Mouse (Mus musculus) MEL (cell line): ENCODE data around the gene Cblc.

Source experiments
- CTCF ChIP-seq, 3 experiments: IDR thresholded peaks in 2 of 3; conservative IDR thresholded peaks in 1 of 3; 2 replicates each; pipeline ENCODE4 v1.5.1; 2011 to 2012; ENCODE audit warnings: low read length in 3 of 3, low read depth in 2 of 3, mild to moderate bottlenecking in 2 of 3, improper control_type of control experiment in 1 of 3, inconsistent platforms in 1 of 3, mixed read lengths in 1 of 3, moderate library complexity in 1 of 3; ENCODE audit not compliant: control insufficient read depth in 1 of 3, insufficient read depth in 1 of 3, poor library complexity in 1 of 3, severe bottlenecking in 1 of 3
- EP300 ChIP-seq, 2 experiments: IDR thresholded peaks; 2 replicates each; pipeline ENCODE4 v1.6.1; 2011; ENCODE audit warnings: improper control_type of control experiment in 2 of 2, low read length in 2 of 2, low read depth in 1 of 2, mild to moderate bottlenecking in 1 of 2
- MAFK ChIP-seq: IDR thresholded peaks from 2 replicates; pipeline ENCODE4 v1.6.1; 2011; ENCODE audit warnings: low read depth, mild to moderate bottlenecking, low read length, improper control_type of control experiment, borderline replicate concordance
- MYB ChIP-seq: IDR thresholded peaks from 2 replicates; pipeline ENCODE4 v1.6.1; 2011; ENCODE audit warnings: mild to moderate bottlenecking, low read depth, low read length, improper control_type of control experiment
- POLR2A ChIP-seq, 2 experiments: IDR thresholded peaks; 2 replicates each; pipeline ENCODE4 v1.6.1; 2011 to 2012; ENCODE audit warnings: low read length in 2 of 2, mild to moderate bottlenecking in 2 of 2, control low read depth in 1 of 2, improper control_type of control experiment in 1 of 2, low read depth in 1 of 2, moderate library complexity in 1 of 2; ENCODE audit not compliant: control insufficient read depth in 1 of 2, insufficient read depth in 1 of 2, poor library complexity in 1 of 2
- POLR2AphosphoS2 ChIP-seq: IDR thresholded peaks from 2 replicates; pipeline ENCODE4 v1.6.1; 2011; ENCODE audit warnings: low read length, improper control_type of control experiment
- TAL1 ChIP-seq: IDR thresholded peaks from 2 replicates; pipeline ENCODE4 v1.6.1; 2012; ENCODE audit warnings: mild to moderate bottlenecking, inconsistent platforms, low read length, moderate library complexity, mixed read lengths
- USF1 ChIP-seq: IDR thresholded peaks from 2 replicates; pipeline ENCODE4 v1.6.1; 2014; ENCODE audit warnings: low read depth, mild to moderate bottlenecking, inconsistent platforms, low read length, improper control_type of control experiment, moderate library complexity
- ZC3H11A ChIP-seq: IDR thresholded peaks from 2 replicates; pipeline ENCODE4 v1.6.1; 2012; ENCODE audit warnings: low read depth, mild to moderate bottlenecking, inconsistent platforms, low read length, improper control_type of control experiment
- ZNF384 ChIP-seq: IDR thresholded peaks from 2 replicates; pipeline ENCODE4 v1.6.1; 2012; ENCODE audit warnings: low read depth, mild to moderate bottlenecking, inconsistent platforms, low read length, improper control_type of control experiment

GRCm38 (mm10) chr7:19821633-19822032 is 25.0 kb upstream of the Cblc start:
- no peak for TF ChIP-seq USF1
- TF ChIP-seq MAFK, result no peak
- no peak for TF ChIP-seq POLR2A (IDR thresholded peaks at IDR 0.05; ENCODE audit: control insufficient read depth in 1 of 2, insufficient read depth in 1 of 2, low read depth in 1 of 2, low read length in 2 of 2, poor library complexity in 1 of 2)
- no peak for TF ChIP-seq POLR2AphosphoS2
- TF ChIP-seq EP300 (IDR thresholded peaks at IDR 0.05; ENCODE audit: low read depth in 1 of 2, low read length in 2 of 2), result no peak
- TF ChIP-seq CTCF (IDR thresholded peaks at IDR 0.05 in 2 of 3, conservative IDR thresholded peaks at IDR 0.05 in 1 of 3; ENCODE audit: control insufficient read depth in 1 of 3, insufficient read depth in 1 of 3, low read depth in 2 of 3, low read length in 3 of 3, poor library complexity in 1 of 3, severe bottlenecking in 1 of 3), result no peak
- no peak for TF ChIP-seq ZC3H11A
- TF ChIP-seq TAL1, result no peak
- no peak for TF ChIP-seq MYB
- no peak for TF ChIP-seq ZNF384
